Mouse (Mus musculus) neutrophil, adult 5-6 weeks (primary cell): ENCODE data around the gene Gm20521. TPM values are rescaled to one million over a fixed set of nuclear protein-coding genes. Genes with fewer than 3 reads are reported as not detected.

ENCODE experiments used
- ATAC-seq: fragments of 151-379, 151-347 bp; 2 replicates; pipeline ENCODE4 v1.8.0; 2017; ENCODE audit warnings: mild to moderate bottlenecking, moderate TSS enrichment; ENCODE audit not compliant: insufficient number of reproducible peaks, poor library complexity, low FRiP score, severe bottlenecking; ENCODE audit errors: extremely low read depth
- total RNA-seq: library from RNA; stranded (forward); fragments of 200-1000 nt; gene quantifications from 2 replicates; pipeline ENCODE4 v1.2.3, GENCODE M21; 2017

Gene Gm20521
- total RNA-seq, 1 experiment from 2014 or later = not detected

DNA sequence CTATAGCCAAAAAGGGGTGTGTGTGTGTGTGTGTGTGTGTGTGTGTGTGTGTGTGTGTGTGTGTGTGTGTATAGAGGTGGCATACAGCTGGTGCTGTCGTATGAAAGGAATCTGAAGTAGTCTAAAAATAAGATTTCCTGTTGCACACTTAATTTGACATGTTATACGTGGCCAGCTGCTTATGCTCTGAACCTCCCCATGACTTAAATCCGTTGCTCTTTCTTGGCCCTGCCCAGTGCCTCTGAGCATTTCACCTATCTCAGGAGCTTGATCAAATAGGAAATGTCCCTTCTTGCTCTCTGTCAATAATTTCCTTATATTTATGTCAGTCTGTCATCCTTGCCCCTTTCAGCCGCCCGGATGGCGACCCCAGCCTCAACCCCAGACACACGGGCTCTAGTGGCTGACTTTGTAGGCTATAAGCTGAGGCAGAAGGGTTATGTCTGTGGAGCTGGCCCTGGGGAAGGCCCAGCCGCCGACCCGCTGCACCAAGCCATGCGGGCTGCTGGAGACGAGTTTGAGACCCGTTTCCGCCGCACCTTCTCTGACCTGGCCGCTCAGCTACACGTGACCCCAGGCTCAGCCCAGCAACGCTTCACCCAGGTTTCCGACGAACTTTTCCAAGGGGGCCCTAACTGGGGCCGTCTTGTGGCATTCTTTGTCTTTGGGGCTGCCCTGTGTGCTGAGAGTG is 926 bp downstream of the Gm20521 start:
- no peak for ATAC-seq

DNA sequence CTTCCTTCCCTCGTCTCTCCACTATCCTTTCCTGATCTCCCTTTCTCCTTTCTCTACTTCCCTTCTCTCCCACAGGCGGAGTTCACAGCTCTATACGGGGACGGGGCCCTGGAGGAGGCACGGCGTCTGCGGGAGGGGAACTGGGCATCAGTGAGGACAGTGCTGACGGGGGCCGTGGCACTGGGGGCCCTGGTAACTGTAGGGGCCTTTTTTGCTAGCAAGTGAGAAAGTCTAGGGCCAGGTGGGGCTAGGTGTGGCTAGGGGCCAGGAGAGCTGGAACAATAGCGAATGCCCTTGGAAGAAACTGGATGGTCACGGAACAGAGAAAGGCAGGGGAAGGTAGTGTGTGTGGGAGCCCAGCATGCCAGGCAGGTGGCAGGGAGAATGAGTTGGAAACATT is 2.1 kb downstream of the Gm20521 start:
- ATAC-seq = no peak

DNA sequence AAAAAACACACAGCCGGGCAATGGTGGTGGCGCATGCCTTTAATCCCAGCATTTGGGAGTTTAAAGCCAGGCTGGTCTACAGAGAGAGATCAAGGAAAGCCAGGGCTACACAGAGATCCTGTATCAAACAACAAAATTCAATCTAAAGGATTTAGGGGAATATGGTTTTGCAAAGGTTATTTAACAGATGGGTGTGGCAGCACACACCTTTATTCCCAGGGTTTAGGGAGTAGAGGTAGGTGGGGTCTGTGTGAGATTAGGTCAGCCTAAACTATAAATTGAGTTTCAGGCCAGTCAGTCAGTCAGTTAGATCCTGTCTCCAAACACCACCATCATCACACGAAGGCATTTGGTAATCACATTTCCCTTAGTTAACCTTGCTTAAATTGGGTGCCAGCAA is 9.0 kb downstream of the Gm20521 start, which contains the start of gene Pabpn1:
Gene Pabpn1 (plus strand): TSS at position 301 of the 400 bp plus-strand sequence.
- ATAC-seq = no peak

DNA sequence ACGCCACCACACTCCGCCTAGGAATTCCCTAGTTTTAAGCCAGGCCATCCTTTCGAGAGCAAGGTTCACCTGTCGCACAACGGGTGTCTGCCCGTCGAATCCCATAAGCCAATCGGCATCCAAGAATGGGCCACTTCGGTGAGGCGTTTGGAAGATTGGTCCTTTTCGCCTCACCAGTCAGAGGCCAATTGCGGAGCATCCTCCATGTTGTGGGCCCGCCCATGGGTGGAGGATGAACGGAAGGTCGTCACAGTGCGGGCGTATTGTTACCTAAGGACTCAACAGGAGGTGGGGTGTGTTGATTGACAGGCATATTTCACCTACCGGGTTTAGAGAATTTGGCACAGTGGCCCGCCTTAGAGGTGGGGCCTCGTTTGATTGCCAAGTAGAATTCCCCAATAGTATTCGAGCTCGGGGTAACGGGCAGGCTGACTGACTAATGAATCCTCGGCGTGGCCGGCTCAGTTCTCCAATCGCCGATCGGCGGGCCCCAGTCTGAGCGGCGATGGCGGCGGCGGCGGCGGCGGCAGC is 10.5 kb downstream of the Gm20521 start:
- peak; percentile 96 for ATAC-seq

DNA sequence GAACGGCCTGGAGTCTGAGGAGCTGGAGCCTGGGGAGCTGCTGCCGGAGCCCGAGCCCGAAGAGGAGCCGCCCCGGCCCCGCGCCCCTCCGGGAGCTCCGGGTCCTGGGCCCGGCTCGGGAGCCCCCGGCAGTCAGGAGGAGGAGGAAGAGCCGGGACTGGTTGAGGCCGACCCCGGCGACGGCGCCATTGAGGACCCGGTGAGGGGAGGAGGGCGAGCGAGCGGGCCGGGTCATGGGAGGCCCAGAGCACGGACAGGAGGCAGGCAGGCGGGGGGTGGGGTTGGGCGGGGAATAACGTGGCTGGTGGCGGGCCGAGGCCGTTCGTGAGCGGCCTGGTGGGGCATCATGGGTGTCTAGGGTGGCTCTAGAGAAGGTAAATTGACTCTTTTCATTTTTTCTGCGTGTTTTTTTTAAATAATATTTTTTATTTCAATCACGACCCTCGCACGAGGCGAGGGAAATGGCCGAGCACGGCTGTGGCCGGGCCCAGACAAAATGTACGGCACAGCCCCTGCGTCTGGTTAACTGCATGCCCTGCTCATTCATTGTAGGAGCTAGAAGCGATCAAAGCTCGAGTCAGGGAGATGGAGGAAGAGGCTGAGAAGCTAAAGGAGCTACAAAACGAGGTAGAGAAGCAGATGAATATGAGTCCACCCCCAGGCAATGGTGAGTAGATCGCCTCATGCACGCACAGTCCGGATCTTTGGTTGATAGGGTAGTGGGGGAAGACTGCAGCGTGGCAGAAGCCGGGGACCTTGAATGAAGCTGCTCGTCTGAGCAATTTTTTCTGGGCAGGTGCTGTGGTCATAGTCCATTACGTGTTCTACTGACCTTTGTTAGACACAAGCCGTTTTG is 11.3 kb downstream of the Gm20521 start:
- no peak for ATAC-seq

DNA sequence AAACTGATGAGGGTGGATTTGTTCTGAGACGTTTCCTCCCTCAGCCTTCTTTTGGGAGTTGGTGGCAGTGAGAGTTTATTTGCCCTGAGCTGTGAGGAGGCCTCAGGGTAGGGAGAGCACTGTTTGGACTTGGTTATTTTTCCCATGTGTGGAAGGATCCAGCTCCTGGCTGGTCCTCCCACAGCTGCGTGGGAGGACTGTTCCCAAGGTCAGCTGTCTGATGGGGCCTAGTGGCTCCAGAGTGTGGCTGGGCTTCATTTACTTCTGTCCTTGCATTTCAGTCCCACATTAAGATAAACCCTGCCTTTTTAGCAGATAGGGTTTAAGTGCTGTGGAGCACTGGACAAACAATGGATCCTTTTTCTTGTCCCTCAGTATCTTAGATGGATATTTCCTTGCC is 14.2 kb downstream of the Gm20521 start:
- ATAC-seq = no peak

DNA sequence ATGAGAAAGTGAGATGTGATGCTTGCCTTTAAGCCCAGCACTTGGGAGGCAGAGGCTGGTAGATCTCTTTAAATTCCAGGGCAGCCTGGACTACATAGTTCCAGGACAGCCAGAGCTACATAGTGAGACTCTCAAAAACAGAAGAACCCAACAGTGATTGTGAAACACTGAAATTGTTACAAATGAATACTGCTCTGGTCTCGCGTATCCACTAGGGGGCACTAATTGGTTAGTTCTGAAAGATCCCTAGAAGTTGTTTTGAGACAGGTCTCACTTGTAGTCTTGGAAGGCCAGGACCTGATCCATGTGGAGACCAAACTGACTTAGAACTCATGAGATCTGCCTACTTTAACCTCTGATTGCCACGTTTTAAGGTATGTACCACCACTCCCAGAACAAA is 17.1 kb downstream of the Gm20521 start:
- ATAC-seq = peak; percentile 86

DNA sequence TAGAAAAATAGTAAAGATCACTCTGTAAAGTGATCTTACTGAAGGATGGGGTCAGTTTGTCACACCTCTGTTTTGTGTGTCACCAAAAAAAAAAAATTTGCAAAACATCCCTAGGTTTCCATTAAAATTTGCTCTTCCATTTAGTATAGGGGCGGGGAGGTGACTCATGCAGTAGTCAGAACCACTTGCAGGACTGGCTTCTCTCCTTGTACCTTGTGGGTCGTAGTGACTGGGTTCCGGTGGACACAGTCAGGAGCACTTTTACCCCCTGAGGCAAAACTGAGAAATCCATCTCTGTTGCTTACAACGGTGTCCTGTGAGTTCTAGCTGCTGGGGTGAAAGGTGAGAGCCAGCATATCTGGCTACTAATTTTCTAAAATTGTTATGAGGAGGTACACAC is 20.4 kb downstream of the Gm20521 start:
- ATAC-seq = no peak

DNA sequence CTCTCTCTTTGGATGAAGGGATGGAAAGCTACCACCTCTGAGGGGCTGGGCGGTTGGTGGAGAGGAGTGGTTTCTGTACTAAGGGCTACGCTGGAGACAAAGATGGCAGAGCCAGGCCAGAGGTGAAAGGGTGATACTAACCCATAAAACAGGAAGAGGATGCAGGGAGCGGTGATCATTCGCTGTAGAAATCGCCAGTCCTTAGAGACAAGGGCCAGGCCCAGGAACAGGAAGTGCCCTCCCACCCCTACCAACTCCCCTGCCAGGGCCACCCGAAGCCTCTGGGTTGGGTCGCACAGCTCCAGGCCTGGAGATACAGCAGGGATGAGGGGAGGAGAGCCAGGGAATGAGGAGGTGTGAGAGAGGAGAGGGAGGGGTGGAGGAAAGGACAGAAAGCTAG is 25.4 kb downstream of the Gm20521 start:
- no peak for ATAC-seq

DNA sequence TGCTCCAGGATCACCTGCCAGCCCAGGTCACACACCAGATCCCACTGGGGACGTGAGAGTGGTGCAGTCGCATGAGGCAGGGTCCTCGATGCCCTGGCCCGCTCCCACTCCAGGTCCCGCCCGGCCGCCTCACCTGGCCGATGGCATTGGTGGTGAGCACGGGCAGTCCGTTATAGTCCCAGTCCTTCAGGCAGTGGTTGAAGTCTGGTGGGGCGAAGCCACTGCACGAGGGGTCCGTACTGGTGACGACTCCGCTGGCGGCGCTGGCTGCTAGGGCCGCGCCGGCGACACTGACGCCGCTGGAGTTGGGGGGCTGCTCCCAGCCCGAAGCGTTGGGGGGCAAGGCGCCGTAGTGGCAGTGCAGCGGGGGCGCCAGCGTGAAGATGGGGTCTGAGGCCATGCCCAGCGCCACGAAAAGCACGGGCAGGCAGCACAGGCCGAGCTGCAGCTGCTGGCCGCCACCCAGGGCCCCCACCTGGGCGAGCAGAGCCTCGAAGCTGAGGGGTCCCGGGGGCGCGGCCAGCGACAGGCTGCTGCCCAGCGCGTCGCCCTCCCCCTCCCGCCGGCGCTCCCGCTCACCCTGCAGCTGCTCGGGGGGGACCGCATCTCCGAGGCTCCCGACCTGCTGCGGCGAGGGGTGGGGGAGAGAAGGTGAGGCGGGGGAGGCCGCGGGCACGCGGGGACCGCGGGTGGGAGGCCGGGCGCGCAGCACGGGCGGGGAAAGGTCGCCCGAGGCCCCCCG is 29.0 kb downstream of the Gm20521 start:
- no peak for ATAC-seq

DNA sequence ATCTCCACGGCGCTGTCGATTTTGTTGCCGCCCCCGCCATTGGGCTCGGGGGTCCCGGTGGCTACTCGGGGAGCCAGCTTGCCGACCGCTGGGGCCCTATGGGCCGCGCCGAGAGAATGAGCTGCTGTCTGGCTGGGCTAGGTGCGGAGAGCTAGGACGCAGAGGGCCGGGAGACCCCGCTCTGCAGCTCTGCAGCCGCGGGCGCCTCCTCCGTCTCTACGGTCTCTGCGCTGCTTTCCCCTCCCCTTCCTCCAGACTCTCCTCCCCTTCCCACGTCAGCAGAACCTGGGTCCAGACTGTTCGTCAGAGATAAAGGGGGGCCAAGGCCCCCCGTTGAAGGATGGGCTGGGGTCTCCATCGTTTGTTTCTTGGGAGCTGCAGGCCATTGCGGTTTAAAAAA is 29.6 kb downstream of the Gm20521 start, which contains the start of gene Slc22a17:
Gene Slc22a17 (minus strand): TSS at position 247 of the 400 bp plus-strand sequence.
- ATAC-seq = peak; percentile 30; the same call in 1 of the 2 replicates

DNA sequence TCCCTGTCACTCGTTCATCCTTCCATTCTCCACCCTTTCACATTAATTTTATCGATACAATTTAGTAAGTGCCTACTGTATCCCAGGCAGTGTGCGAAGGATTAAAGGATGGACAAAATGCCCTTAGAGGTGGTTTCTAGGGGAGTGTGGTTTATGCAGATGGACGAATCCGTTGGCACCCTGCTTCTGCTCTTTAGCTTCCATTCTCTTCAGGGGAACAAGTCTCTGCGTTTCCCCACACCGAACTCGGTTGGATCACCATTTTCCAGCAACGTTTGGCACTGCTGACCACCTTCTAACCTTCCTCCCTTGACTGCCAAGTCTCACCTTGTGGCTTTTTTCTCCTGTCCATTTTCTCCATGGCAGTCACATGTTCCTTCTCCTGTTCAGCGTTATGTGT is 30.1 kb downstream of the Gm20521 start:
- ATAC-seq = no peak

DNA sequence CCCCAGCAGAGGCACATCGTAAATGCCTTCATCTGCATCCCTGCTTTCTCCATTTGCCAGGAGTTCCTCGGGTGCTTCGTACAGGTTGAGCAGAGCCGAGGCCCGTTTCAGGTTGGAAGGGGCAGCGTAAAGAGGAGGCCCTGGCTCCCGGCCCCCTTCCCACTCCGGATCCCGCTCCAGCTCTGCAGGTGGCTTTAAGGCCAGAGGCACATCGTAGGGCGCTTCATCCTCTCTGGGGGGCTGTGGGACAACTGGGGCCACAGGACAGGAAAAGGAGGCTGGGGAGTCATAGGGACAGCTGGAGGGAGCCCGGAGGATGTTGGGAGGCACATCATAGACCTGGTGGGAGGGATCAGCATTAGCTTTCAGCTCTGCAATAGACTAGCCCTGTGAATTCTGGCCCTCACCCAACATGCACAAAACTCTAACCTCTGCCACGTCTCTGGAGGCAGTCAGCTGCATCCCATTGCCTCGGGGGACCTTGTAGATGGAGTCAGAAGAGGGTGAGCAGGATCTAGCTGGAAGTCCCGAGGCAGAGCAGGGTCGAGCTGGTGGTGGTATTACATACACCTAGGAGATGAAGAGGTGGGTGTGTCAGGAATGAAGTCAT is 36.9 kb downstream of the Gm20521 start:
- ATAC-seq = no peak

DNA sequence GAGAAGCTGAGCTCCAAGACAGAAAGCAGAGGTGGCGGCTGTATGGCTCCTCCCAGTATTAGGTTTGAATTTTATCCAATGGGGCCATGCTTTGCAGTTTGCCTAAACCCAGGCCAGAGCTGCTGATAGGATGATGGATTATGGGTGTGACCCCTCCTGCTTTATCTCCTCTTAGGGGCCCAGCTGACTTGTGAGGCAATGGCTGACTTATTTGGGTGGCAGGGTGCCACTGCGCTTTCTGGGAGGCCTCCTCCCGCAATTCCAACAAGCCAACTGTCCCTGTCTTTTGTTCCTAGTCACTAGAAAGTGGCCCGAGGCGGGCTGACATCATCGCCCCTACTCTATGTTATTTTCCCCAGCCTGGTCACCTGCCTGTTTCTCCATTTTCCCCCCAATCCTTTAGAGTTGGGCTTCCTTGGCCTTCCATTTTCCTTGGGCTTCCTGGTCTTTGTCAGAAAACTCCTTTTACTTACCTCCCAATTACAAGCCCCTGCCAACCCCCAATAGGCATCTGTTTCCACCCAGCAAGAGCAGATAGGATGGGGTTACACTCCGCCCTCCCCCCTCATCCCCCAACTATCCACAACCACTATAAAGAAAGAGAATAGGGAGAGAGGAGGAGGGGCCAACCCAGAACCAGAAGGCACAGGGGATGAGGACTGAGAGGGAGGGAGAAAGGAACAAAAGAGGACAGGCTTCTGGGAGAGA is 41.6 kb downstream of the Gm20521 start:
- no peak for ATAC-seq

DNA sequence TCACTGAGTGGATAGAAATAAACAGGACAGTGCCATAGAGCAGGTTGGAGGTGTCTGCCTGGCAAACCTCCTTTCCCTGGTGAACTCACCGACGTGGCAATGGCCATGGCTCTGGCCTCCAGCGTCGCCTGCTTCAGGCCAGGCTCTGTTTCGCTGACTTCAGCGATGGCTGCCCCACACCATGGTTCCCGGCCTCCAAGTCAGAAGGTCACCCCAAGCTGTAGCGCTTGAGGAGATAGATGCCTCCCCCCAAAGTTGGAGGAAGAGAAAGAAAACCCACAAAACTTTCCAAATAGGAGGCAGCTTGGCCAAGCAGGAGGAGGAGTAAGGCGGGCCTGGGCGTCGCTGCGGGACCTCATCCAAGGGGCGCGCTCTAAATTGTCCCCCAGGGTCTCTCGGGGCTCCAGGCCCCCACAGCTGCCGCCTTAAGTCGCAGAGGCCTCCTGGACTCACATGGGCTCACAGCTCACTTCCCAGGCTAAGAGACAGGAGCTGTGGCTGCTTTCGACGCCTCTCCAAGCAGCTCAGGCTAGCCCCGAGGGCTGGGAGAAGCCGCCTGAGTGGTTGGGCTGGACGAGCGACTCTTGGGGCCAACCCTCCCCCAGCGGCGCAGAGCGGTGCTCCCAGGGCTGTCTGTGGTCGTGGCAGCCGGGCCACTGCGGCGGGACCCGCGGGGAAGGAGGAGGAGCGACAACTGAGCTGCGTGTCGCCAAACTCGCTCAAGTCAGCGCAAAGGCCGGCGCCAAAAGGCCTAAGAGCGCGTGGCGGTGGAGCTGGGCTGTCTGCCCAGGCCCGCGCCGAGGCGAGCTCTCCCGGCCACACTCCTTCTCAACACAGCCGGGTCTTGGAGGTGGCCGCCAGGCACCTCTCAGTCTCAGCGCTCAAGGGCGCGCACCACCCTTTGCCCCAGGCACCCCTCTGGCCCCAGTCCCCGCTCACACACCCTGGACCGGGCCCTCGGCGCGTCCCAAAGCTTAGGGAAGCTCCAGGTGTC is 42.4 kb downstream of the Gm20521 start, which contains the start of gene Efs:
Gene Efs (minus strand): TSS at position 778 of the 994 bp plus-strand sequence.
- no peak for ATAC-seq

DNA sequence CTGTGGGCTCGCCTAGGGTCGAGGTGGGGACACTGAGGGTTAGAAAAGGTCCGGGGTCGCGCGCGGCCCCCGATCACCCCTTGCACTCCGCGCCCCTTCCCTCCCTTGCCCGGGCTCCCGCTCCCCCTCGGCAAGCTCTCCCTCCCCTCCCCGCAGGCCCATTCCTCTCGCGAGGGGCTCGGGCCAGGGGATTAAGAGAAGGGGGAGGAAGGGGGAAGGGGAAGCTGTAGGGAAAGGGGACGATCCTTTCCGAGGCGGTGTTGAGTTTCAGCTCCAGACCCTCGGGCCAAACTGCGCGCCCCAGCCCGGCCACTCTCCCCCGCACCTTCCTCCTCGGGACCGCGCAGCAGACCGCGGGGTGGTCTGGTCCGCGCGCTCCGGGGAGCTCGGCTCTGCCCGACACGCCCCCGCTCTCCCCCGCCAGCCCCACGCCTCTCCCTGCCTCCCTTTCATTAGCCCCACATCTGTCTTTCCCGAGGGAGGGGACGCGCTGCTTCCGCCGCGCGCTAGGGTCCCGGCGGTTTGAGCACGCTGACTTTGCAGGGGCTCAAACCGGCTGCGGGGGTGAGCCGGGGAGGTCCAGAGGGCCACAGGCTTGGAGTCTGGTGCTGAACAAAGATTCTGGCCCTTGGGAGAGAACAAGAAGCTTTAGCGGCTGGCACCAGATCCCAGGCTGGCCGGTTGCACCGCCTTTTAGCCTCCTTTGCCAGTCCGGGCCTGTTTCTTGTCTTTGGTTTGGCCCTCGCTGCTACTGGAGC is 43.3 kb downstream of the Gm20521 start:
- ATAC-seq = no peak
